Mouse (Mus musculus) midbrain, postnatal 0 days (tissue): Measurements from ENCODE around the gene Cidec. TPM values are rescaled to one million over a fixed set of nuclear protein-coding genes. Genes with fewer than 3 reads are reported as not detected.
A peak's percentile ranks its signal among the peaks of the same experiment; 100 is the strongest.

Experiments
- ATAC-seq: fragments of 200-750 bp; cut with Nextera tagmentation; 2 replicates; pipeline ENCODE4 v1.8.0; 2017; ENCODE audit warnings: moderate number of reproducible peaks, mild to moderate bottlenecking, moderate TSS enrichment, moderate library complexity; ENCODE audit not compliant: low FRiP score
- DNase-seq: peaks from one replicate; pipeline ENCODE4 v3.0.0-alpha.2; 2015; ENCODE audit warnings: low spot score
- H3K27ac ChIP-seq: fragments of 300-500 bp; sonication (generic); 2 replicates; pipeline ENCODE4 v1.5.1; 2014; ENCODE audit warnings: low read depth, mild to moderate bottlenecking, low read length, mixed read lengths
- H3K27me3 ChIP-seq: fragments of 300-500 bp; sonication (generic); 2 replicates; pipeline ENCODE4 v1.6.1; 2014; ENCODE audit warnings: low read length, control low read depth, mixed read lengths; ENCODE audit not compliant: insufficient read depth
- H3K36me3 ChIP-seq: fragments of 300-500 bp; sonication (generic); 2 replicates; pipeline ENCODE4 v1.6.1; 2014; ENCODE audit warnings: low read length, control low read depth, mixed read lengths; ENCODE audit not compliant: insufficient read depth
- H3K4me1 ChIP-seq: fragments of 300-500 bp; sonication (generic); 2 replicates; pipeline ENCODE4 v1.6.1; 2014; ENCODE audit warnings: mild to moderate bottlenecking, control low read depth, antibody characterized with exemption, low read length, mixed read lengths; ENCODE audit not compliant: insufficient read depth
- H3K4me2 ChIP-seq: fragments of 300-500 bp; sonication (generic); 2 replicates; pipeline ENCODE4 v1.6.1; 2014; ENCODE audit warnings: low read depth, mild to moderate bottlenecking, low read length, mixed read lengths; ENCODE audit not compliant: poor library complexity, severe bottlenecking
- H3K4me3 ChIP-seq: fragments of 300-500 bp; sonication (generic); 2 replicates; pipeline ENCODE4 v1.5.1; 2014; ENCODE audit warnings: low read depth, mild to moderate bottlenecking, low read length, moderate library complexity
- H3K9ac ChIP-seq: fragments of 300-500 bp; sonication (generic); replicated peaks from 2 replicates; pipeline ENCODE4 v1.6.1; 2014; ENCODE audit warnings: mild to moderate bottlenecking, low read length, moderate library complexity, mixed read lengths; ENCODE audit not compliant: poor library complexity, severe bottlenecking
- H3K9me3 ChIP-seq: fragments of 300-500 bp; sonication (generic); 2 replicates; pipeline ENCODE4 v1.6.1; 2016; ENCODE audit warnings: low read length, control low read depth
- CTCF ChIP-seq: IDR thresholded peaks from 2 replicates; pipeline ENCODE4 v1.5.1; 2016; ENCODE audit warnings: antibody characterized with exemption, mild to moderate bottlenecking
- WGBS: fragments of 180-500 bp; shearing (Covaris S2); extraction: QIAGEN DNeasy Blood & Tissue Kit; methylation state at CpG from one replicate; pipeline ENCODE4 v1.1.7; 2014; 5-methylcytosine and 5-hydroxymethylcytosine counted together
- polyA plus RNA-seq: library from polyadenylated mRNA; unstranded; fragments of >200 nt; fragmentation: Nextera tagmentation; extraction: Ambion mirVana; gene quantifications from 2 replicates; pipeline ENCODE4 v1.2.1, GENCODE M21; 2015
- total RNA-seq: library from RNA; depleted of rRNA; stranded (reverse); fragments of >200 nt; gene quantifications from 2 replicates; pipeline ENCODE4 v1.2.3, GENCODE M21; 2014

The Cidec gene
- total and polyA plus RNA-seq, 2 experiments from 2014 or later = 0.09 TPM; not detected in 1

DNA sequence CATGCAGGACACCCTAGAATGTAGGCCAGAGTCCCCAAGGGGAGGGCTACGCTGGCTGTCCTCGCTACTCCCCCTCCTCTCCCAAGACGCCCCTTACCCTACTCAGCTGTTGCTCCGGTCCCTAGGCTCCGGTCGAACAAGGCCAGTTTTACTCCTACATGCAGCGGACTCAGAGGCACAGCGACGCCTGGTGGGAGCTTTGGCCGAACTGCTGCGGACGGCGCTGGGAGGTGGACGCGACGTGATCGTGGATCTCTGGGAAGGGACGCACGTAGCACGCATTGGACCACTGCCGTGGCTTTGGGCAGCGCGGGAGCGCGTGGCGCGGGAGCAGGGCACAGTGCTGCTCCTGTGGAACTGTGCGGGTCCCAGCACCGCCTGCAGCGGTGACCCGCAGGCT lies 33.9 kb upstream of the Cidec start:
- H3K27me3 ChIP-seq = peaks cover 13% of the 10 kb centered on the region
- H3K4me3 ChIP-seq = peak overlapping the region; percentile 35
- H3K9ac ChIP-seq = peak overlapping the region; percentile 30
- H3K36me3 ChIP-seq = no peaks in the 10 kb centered on the region
- TF ChIP-seq CTCF = peak; percentile 75
- H3K4me1 ChIP-seq = no peaks in the 10 kb centered on the region
- no peaks in the 10 kb centered on the region for H3K9me3 ChIP-seq
- ATAC-seq (peak; percentile 71), DNase-seq (peak; percentile 81)
- no peak overlapping the region for H3K27ac ChIP-seq
- H3K4me2 ChIP-seq = peak overlapping the region; percentile 55
- 2% methylated on average over 31 of the region's 31 CpGs for WGBS

DNA sequence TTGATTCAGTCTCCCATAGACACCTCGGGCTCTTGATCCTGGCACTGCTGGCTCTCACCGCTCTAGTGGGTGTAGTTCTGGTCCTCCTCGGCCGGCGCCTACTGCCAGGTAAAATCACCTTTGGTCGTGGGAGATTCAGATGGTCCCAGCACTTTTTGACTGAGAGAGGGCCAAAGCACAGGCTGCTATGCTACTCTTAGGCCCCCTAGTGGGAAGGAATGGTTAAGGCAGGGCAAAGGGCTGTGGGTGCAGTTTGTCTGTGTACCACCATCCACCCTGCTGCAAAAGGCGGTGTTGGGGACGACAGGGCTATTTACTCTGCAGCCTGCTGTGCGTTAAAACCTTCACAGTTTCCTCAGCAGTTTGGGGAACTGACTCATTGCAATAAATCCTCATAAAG lies 33.5 kb upstream of the Cidec start:
- 12% methylated on average over 9 of the region's 9 CpGs for WGBS
- Histone ChIP-seq H3K27me3 (peaks cover 13% of the 10 kb centered on the region), H3K4me2 (peak overlapping the region; percentile 55), H3K9me3 (no peaks in the 10 kb centered on the region), H3K4me1 (no peaks in the 10 kb centered on the region), H3K9ac (peak overlapping the region; percentile 30; the same call in 1 of the 2 replicates), H3K36me3 (no peaks in the 10 kb centered on the region), H3K27ac (no peak overlapping the region), H3K4me3 (peak overlapping the region; percentile 35)
- ATAC-seq (peak; percentile 50; the same call in 1 of the 2 replicates), DNase-seq (peak; percentile 80)
- peak; percentile 75 for TF ChIP-seq CTCF

DNA sequence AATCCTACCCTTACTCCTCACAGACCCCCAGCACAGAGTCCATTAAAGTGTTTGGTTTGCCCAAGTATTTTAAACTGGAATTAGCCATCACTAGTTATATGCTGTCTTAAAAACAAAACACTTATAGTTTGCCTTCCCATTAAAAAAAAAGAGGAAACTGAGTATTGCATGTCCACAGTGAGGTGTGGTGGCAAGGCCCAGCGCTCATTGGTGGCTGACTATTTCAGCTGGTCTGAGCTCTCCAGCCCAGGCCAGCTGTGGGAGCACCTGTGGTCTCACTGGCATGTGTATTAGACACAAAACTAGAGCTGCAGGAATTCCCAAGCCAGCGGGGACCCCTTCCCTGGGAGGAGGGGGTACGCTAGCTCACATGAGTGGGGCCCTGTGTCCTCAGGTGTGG lies 33.0 kb upstream of the Cidec start:
- H3K4me1 ChIP-seq = no peaks in the 10 kb centered on the region
- DNase-seq (no peak), ATAC-seq (no peak)
- 0 out of 2 replicates have a peak overlapping the region, but pooled peaks have one; percentile 30 for H3K9ac ChIP-seq
- no peaks in the 10 kb centered on the region for H3K9me3 ChIP-seq
- H3K4me2 ChIP-seq = no peak overlapping the region
- H3K4me3 ChIP-seq = no peak overlapping the region
- H3K27ac ChIP-seq = no peak overlapping the region
- 72% methylated on average over 3 of the region's 3 CpGs for WGBS
- no peaks in the 10 kb centered on the region for H3K36me3 ChIP-seq
- H3K27me3 ChIP-seq = peaks cover 13% of the 10 kb centered on the region
- no peak for TF ChIP-seq CTCF

DNA sequence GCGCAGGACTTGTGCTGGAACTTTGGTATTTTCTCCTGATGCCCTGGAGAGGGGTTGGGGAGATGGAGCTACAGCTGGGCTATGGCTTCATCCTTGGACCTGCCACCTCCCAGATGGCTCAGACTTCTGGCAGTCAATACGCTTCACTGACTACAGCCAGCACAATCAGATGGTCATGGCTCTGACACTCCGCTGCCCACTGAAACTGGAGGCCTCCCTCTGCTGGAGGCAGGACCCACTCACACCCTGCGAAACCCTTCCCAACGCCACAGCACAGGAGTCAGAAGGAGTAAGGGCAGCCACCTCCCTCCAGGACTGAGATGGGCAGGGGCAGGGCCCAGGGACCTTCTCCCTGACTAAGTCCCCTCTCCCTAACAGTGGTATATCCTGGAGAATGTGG lies 30.0 kb upstream of the Cidec start:
- ATAC-seq (peak; percentile 43; the same call in 1 of the 2 replicates), DNase-seq (peak; percentile 77)
- H3K36me3 ChIP-seq = no peaks in the 10 kb centered on the region
- WGBS = 58% methylated on average over 5 of the region's 5 CpGs
- TF ChIP-seq CTCF = peak; percentile 58
- no peak overlapping the region for H3K27ac ChIP-seq
- H3K9ac ChIP-seq = no peak overlapping the region
- H3K27me3 ChIP-seq = peaks cover 4% of the 10 kb centered on the region
- H3K4me2 ChIP-seq = no peak overlapping the region
- no peaks in the 10 kb centered on the region for H3K4me1 ChIP-seq
- H3K4me3 ChIP-seq = no peak overlapping the region
- no peaks in the 10 kb centered on the region for H3K9me3 ChIP-seq

DNA sequence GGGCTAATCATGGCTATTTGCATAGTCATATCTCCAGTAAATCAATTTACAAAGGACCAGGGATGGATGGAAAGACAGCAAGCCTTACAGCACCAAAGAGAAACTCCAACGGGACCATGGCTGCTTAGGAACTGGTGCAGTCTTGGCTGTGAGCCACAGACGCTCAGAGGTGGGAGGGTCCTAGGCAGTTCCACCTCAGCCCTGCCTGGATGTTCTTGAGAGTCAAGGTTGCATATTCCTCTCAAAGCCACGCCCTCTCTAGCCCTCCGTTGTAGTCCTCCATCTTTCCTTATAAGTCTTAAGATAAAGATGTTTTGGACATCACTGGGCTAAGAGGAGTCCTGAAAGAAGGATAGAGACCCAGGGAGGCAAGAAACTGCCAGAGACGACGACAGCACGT lies 28.5 kb upstream of the Cidec start:
- H3K4me1 ChIP-seq = no peaks in the 10 kb centered on the region
- DNase-seq = no peak
- H3K27ac ChIP-seq = no peak overlapping the region
- H3K9me3 ChIP-seq = no peaks in the 10 kb centered on the region
- H3K4me3 ChIP-seq = no peak overlapping the region
- H3K36me3 ChIP-seq = no peaks in the 10 kb centered on the region
- TF ChIP-seq CTCF = no peak
- no peak for ATAC-seq
- 74% methylated on average over 7 of the region's 7 CpGs for WGBS
- no peak overlapping the region for H3K4me2 ChIP-seq
- no peaks in the 10 kb centered on the region for H3K27me3 ChIP-seq
- H3K9ac ChIP-seq = no peak overlapping the region

DNA sequence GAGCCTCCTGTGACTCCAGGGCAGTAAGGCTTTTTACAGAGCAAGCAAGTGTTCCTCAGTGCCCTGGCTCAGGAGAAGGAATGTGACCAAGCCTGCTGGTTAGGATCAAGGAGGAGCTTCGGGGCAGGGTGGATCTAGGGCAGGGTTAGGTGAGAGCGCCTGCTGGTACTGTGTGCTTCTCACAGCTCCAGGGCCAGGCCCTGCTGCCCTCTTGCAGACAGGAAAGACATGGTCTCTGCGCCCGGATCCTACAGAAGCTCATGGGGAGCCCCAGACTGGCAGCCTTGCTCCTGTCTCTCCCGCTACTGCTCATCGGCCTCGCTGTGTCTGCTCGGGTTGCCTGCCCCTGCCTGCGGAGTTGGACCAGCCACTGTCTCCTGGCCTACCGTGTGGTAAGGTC lies 23.1 kb upstream of the Cidec start:
- Histone ChIP-seq H3K4me2 (no peak overlapping the region), H3K9ac (no peak overlapping the region), H3K36me3 (no peaks in the 10 kb centered on the region), H3K4me1 (no peaks in the 10 kb centered on the region), H3K4me3 (no peak overlapping the region), H3K9me3 (no peaks in the 10 kb centered on the region), H3K27me3 (no peaks in the 10 kb centered on the region), H3K27ac (no peak overlapping the region)
- 69% methylated on average over 10 of the region's 10 CpGs for WGBS
- no peak for ATAC-seq
- no peak for TF ChIP-seq CTCF
- no peak for DNase-seq
